In genomic region chr10:40084332-40085093, GRCm38 (mm10) we compare ENCODE assay signal across 11 mouse cellular contexts. TPM values are rescaled to one million over a fixed set of nuclear protein-coding genes. Genes with fewer than 3 reads are reported as not detected.
DNase-seq lines count a peak whose midpoint lies in the region; ATAC-seq lines count a peak whose summit lies in the region.
"Had no signal": no experiment of that assay in that cellular context is flagged by ENCODE, and none has a peak within 500 bp of the region (broad histone marks: within the 10 kb centered on the region; RNA-seq: fewer than 3 reads in every experiment).

No protein-coding gene starts in this region.

- DNase-seq in CD4-positive, CD25-positive, alpha-beta regulatory T cell, adult 2 months (ENCODE audit: low read depth, low spot score): peak; percentile 8
- no peak for DNase-seq in hindbrain, embryonic 11.5 days (ENCODE audit: low spot score)
- DNase-seq in urinary bladder, postnatal 14 days (ENCODE audit: low spot score): peak; percentile 35
- DNase-seq in urinary bladder, adult 18-20 months (ENCODE audit: low spot score in 2 of 2): no peak
- DNase-seq in thymus, postnatal 4 days: peak; percentile 70
- DNase-seq: kidney, adult 8-10 months; lung, postnatal 4 days had no signal

- ATAC-seq in CD4-positive, CD25-positive, alpha-beta regulatory T cell, adult 4 months: no peak
- ATAC-seq in hindbrain, embryonic 16.5 days: peak; percentile 67
- ATAC-seq in hindbrain, embryonic 11.5 days (ENCODE audit: low FRiP score): no peak
- no peak for ATAC-seq in megakaryocyte, adult 5-6 weeks (ENCODE audit: poor library complexity, severe bottlenecking)

- H3K4me2 ChIP-seq in hindbrain, embryonic 16.5 days (ENCODE audit: low read length): no peak overlapping the region
- H3K4me2 ChIP-seq in hindbrain, embryonic 11.5 days (replicated peaks; ENCODE audit: low read depth, low read length): no peak overlapping the region
- H3K4me2 ChIP-seq: forebrain, embryonic 12.5 days had no signal

- H3K9me3 ChIP-seq in hindbrain, embryonic 16.5 days (ENCODE audit: control insufficient read depth, low read length): no peaks in the 10 kb centered on the region
- H3K9me3 ChIP-seq in hindbrain, embryonic 11.5 days (ENCODE audit: control insufficient read depth, low read length): no peaks in the 10 kb centered on the region
- H3K9me3 ChIP-seq: forebrain, embryonic 12.5 days had no signal

- no peaks in the 10 kb centered on the region for H3K36me3 ChIP-seq in hindbrain, embryonic 16.5 days (ENCODE audit: control insufficient read depth, insufficient read depth, low read length)
- H3K36me3 ChIP-seq in hindbrain, embryonic 11.5 days (ENCODE audit: control insufficient read depth, insufficient read depth, low read length): no peaks in the 10 kb centered on the region
- H3K36me3 ChIP-seq: forebrain, embryonic 12.5 days had no signal

- H3K4me1 ChIP-seq in hindbrain, embryonic 16.5 days (ENCODE audit: control insufficient read depth, insufficient read depth, low read depth, low read length): no peaks in the 10 kb centered on the region
- no peaks in the 10 kb centered on the region for H3K4me1 ChIP-seq in hindbrain, embryonic 11.5 days (replicated peaks; ENCODE audit: control insufficient read depth, insufficient read depth, low read length)

- no peak overlapping the region for H3K4me3 ChIP-seq in hindbrain, embryonic 16.5 days (ENCODE audit: low read length)
- no peak overlapping the region for H3K4me3 ChIP-seq in hindbrain, embryonic 11.5 days (ENCODE audit: low read depth, low read length)
- H3K4me3 ChIP-seq: forebrain, embryonic 12.5 days had no signal

- no peak overlapping the region for H3K27ac ChIP-seq in hindbrain, embryonic 16.5 days (ENCODE audit: low read depth, low read length)
- H3K27ac ChIP-seq in hindbrain, embryonic 11.5 days (ENCODE audit: low read depth, low read length): no peak overlapping the region
- H3K27ac ChIP-seq: forebrain, embryonic 12.5 days had no signal

- H3K9ac ChIP-seq in hindbrain, embryonic 16.5 days (ENCODE audit: low read depth, low read length): no peak overlapping the region
- H3K9ac ChIP-seq in hindbrain, embryonic 11.5 days (ENCODE audit: low read depth, low read length): no peak overlapping the region
- H3K9ac ChIP-seq: forebrain, embryonic 12.5 days had no signal

- WGBS in hindbrain, embryonic 16.5 days: 74% methylated on average over 12 of the region's 12 CpGs
- WGBS in hindbrain, embryonic 11.5 days: 75% methylated on average over 12 of the region's 12 CpGs

- no peaks in the 10 kb centered on the region for H3K27me3 ChIP-seq in hindbrain, embryonic 16.5 days (replicated peaks; ENCODE audit: control insufficient read depth, insufficient read depth, low read length)
- no peaks in the 10 kb centered on the region for H3K27me3 ChIP-seq in hindbrain, embryonic 11.5 days (ENCODE audit: control insufficient read depth, insufficient read depth, low read length)
- H3K27me3 ChIP-seq: forebrain, embryonic 12.5 days had no signal

RNA-seq across cellular contexts. Expression of gene Slc16a10, which starts 57.5 kb away (rescaled TPM):
- 1 to 10 TPM; 2.5 to 3.0 TPM for polyA plus RNA-seq in CD4-positive, CD25-positive, alpha-beta regulatory T cell, adult 4 months (2017; shearing (Covaris generic))
- 6.1 and 7.2 TPM in 2 replicates for polyA plus RNA-seq in hindbrain, embryonic 16.5 days (2015; fragmentation: Nextera tagmentation; extraction: Ambion mirVana)
- 8.6 and 8.9 TPM in 2 replicates for polyA plus RNA-seq in hindbrain, embryonic 11.5 days (2014; fragmentation: Nextera tagmentation; extraction: Ambion mirVana)
- total RNA-seq in megakaryocyte, adult 5-6 weeks (2015): 45.0 and 56.3 TPM in 2 replicates
- 29.8 and 31.6 TPM in 2 replicates for total RNA-seq in megakaryocyte, adult 5-6 weeks (2017)

RNA-seq across cellular contexts. Expression of gene Mfsd4b1, which starts 59.4 kb away (rescaled TPM):
- not detected for polyA plus RNA-seq in CD4-positive, CD25-positive, alpha-beta regulatory T cell, adult 4 months (2017; shearing (Covaris generic))
- polyA plus RNA-seq in hindbrain, embryonic 16.5 days (2015; fragmentation: Nextera tagmentation; extraction: Ambion mirVana): 0.46 and 0.60 TPM in 2 replicates
- 0.26 and 0.35 TPM in 2 replicates for polyA plus RNA-seq in hindbrain, embryonic 11.5 days (2014; fragmentation: Nextera tagmentation; extraction: Ambion mirVana)
- not detected in 2 replicates for total RNA-seq in megakaryocyte, adult 5-6 weeks (2015)
- total RNA-seq in megakaryocyte, adult 5-6 weeks (2017): not detected in 2 replicates
- polyA plus RNA-seq: forebrain, embryonic 12.5 days had no signal

Comparison
In these comparisons a context has a peak if more than half of its experiments do, and no peak if none do; other contexts are left out.
1. DNase-seq: peak in CD4-positive, CD25-positive, alpha-beta regulatory T cell, adult 2 months (single experiment), urinary bladder, postnatal 14 days (single experiment) and thymus, postnatal 4 days (single experiment); none in hindbrain, embryonic 11.5 days (single experiment) and urinary bladder, adult 18-20 months (0 of 2).